ENCODE assay signal across 28 mouse cellular contexts in the genomic region with DNA sequence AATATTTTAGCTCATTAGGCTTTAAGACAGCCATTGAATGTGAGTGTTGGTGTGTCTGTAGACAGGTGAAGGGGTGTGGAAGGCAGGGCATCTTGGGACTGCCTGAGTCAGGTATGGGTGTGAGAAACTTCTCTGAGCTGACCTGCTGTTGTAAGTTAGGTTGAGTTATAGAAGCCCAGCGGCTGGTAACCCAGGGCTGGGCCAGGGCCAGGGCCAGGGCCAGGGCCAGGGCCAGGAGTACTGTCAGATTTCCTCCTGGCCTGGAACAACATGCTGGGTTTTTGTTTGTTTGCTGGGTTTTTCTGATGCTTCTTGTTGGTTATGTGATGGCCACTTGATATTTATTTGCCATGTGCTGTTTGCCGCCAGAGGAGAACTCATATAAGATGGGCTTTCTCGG.
"Had no signal": no experiment of that assay in that cellular context is flagged by ENCODE, and none has a peak within 500 bp of the region (broad histone marks: within the 10 kb centered on the region; RNA-seq: fewer than 3 reads in every experiment).

No protein-coding gene starts in this region.

- DNase-seq: left cerebral cortex, postnatal 4 days; liver; liver, embryonic 13.5 days; liver, postnatal 0 days; lung, adult 18-20 months; lung, adult 2 months; lung, embryonic 14.5 days; lung, postnatal 10 days; lung, postnatal 14 days; lung, postnatal 36 days; lung, postnatal 4 days; midbrain, embryonic 14.5 days had no signal

- H3K27ac ChIP-seq: limb, embryonic 10.5 days; limb, embryonic 12.5 days; limb, embryonic 13.5 days; limb, embryonic 15.5 days; liver, embryonic 12.5 days; liver, embryonic 13.5 days; liver, embryonic 14.5 days; liver, embryonic 15.5 days; lung, embryonic 15.5 days; macrophage; midbrain, embryonic 10.5 days; midbrain, embryonic 12.5 days; midbrain, embryonic 13.5 days; midbrain, embryonic 15.5 days; neural tube, embryonic 12.5 days had no signal

- H3K4me3 ChIP-seq: limb, embryonic 10.5 days; limb, embryonic 12.5 days; limb, embryonic 13.5 days; limb, embryonic 15.5 days; liver, embryonic 12.5 days; liver, embryonic 13.5 days; liver, embryonic 15.5 days; lung, embryonic 15.5 days; megakaryocyte, embryonic 14.5 days; midbrain, embryonic 10.5 days; midbrain, embryonic 12.5 days; midbrain, embryonic 13.5 days; midbrain, embryonic 15.5 days; myocyte; neural tube, embryonic 12.5 days had no signal
